Mouse (Mus musculus): ENCODE data around the gene Zdhhc3. TPM values are rescaled to one million over a fixed set of nuclear protein-coding genes. Genes with fewer than 3 reads are reported as not detected.

Zdhhc3 gene
- 10 to 100 TPM; 39.8 to 46.0 (median 43.6) TPM for total RNA-seq (2022)

GRCm38 (mm10) chr9:123112805-123113521 lies at the start of gene Zdhhc3, which contains the start of gene Exosc7:
Gene Zdhhc3 (minus strand): TSS chr9:123113205.
Gene Exosc7 (plus strand): TSS chr9:123113215.
- peak; percentile 75 for DNase-seq (ENCODE audit: low spot score)

DNA sequence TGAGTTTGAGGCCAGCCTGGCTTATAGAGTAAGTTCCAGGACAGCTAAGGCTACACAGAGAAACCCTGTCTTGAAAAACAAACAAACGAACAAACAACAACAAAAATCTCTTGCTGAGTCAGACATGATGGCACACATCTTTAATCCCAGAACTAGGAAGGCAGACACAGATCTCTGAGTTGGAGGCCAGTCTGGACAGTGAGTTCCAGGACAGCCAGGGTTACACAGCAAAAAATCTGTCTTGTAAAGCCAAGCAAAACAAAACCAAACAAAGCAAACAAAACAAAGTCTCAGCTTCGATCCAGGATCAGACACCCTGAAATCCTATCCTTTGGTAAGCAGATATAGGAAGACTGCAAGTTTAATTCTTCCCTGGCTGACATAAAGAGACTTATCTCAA lies 48.8 kb upstream of the Zdhhc3 start:
- no peak for DNase-seq (ENCODE audit: low spot score)

- DNase-seq (ENCODE audit: low spot score): peak; percentile 70
Measured at GRCm38 (mm10) chr9:123159330-123159729, 46.3 kb upstream of the Zdhhc3 start.

GRCm38 (mm10) chr9:123158125-123158836 lies 45.3 kb upstream of the Zdhhc3 start:
- no peak for DNase-seq (ENCODE audit: low spot score)

GRCm38 (mm10) chr9:123157699-123158098 lies 44.7 kb upstream of the Zdhhc3 start:
- DNase-seq (ENCODE audit: low spot score): no peak

- peak; percentile 49 for DNase-seq (ENCODE audit: low spot score)
Measured at GRCm38 (mm10) chr9:123156910-123157361, 43.9 kb upstream of the Zdhhc3 start.

DNA sequence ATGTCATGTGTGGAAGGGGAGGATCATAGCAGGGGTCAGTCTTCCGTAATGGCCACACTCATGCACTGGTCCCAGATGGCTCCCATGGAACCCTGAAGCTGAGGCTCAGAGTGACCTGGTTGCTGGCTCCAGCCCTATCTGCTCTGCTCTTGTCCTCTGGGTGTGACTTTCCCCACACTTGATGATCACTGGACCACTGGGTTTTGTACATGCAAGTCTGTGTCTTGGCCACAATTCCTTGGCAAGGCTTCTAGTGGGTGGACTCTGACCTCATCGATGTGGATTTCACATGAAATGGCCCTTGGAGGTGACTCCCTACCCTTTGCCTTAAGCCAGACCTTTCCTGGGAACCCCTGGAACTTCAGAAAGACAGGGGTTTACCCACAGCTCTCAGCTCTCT lies 40.1 kb upstream of the Zdhhc3 start:
- no peak for DNase-seq (ENCODE audit: low spot score)

DNA sequence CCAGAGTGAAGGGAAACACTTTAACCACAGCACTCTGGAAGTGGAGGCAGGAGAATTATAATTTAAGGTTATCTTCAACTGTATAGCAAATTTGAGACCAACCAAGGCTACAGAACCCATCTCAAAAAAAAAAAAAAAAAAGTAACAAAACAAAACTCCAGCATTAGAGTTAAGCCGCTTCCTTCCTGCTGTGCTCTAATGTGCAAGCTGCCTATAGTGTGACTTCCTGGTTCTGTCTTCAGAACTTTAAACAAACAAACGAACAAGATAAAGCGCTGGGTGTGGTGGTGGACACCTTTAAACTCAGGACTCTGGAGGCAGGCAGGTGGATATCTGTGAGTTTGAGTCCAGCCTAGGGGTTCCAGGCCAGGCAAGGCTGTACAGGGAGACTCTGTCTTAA lies 39.0 kb upstream of the Zdhhc3 start:
- no peak for DNase-seq (ENCODE audit: low spot score)

DNA sequence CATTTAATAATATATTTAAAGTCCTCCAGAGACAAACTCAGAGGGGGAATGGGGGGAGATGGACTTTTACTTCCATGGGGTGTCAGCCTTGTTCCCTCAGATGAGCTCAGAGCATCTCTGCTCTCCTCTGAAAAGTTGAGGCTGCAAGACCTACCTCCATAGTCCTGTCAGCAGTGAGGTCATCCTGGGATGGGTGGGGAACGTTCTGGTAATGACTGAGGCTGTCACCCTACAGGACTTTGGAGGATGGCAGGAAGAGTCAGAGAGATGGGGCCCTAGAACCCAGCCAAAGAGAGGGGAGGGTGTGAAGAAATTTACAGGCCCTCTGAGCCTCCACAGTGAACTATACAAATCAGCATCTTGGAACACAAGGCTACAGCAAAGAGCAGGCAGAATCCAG lies 38.6 kb upstream of the Zdhhc3 start:
- DNase-seq (ENCODE audit: low spot score): no peak

DNA sequence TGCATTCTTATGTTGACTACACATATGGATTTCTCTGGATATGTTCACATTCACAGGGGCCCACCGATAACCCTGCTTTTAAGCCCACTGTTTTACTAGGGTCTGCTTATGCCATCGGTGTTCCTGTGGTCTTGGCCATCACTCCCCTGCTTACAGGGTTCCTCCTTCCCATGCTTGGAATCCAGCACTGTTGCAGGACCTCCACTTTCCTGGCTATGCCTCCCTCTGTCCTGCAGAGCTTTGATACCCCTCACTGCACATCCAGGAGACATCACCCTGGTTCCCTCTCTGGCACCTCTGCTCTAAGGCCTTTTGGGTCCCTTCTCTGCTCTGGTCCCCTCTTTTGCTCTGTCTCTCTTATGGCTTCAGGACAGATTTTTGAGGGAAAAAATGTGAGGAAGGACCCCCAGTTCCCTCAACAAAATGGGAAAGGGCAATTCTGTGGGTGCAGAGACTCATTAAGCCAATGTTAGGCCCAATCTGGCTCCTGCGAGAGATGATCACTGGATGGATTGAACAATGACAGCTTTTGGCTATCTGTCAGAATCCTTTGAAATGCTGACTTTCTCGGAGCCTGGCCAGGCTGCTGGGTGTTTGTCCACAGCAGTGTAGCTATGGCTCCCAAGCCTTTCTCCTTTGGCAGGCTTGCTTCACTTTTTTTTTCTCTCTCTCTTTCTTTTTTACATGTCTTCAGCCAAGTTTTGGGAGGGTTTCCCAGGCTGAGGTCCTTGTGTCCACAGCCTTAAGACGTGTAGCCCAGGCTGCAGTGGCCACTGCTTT lies 37.4 kb upstream of the Zdhhc3 start, which contains the start of gene Clec3b:
Gene Clec3b, plus strand, starts transcription at position 706 of the 780 bp plus-strand sequence.
- DNase-seq (ENCODE audit: low spot score): peak; percentile 63

- peak; percentile 81 for DNase-seq (ENCODE audit: low spot score)
Measured at GRCm38 (mm10) chr9:123148430-123148829, 35.4 kb upstream of the Zdhhc3 start.

GRCm38 (mm10) chr9:123139887-123140614 lies 27.0 kb upstream of the Zdhhc3 start:
- DNase-seq (ENCODE audit: low spot score): no peak

DNA sequence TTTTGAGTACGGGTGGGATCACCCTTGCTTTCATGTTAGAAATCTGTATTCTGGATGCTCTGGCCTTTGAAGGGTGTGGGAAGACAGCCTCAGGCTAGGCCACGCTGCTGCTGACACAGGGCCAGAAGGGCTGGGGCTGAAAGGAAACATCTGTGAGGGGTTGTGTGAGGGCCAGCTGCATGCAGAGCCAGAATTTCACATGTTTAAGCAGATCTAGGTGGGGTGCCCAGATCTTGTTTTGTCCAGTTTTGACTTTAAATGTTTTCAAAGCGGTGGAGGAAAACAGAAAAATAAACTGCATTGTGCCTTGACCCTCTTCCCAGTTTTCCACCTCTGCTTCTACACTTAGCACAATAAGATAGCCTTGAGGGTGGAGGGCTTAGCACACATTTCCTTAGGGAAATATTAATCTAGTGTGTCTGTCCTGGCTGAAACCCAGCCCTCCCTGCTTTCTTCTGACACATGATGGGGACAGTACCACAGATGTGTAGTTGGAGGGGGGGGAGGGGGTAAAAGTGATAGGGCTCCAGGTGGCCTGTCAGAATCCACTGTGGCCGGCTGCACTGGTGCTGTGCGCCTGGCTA lies 26.0 kb upstream of the Zdhhc3 start:
- peak; percentile 88 for DNase-seq (ENCODE audit: low spot score)

GRCm38 (mm10) chr9:123136953-123137682 lies 24.1 kb upstream of the Zdhhc3 start:
- peak; percentile 56 for DNase-seq (ENCODE audit: low spot score)

GRCm38 (mm10) chr9:123132994-123133393 lies 20.0 kb upstream of the Zdhhc3 start:
- no peak for DNase-seq (ENCODE audit: low spot score)

GRCm38 (mm10) chr9:123127663-123128062 lies 14.7 kb upstream of the Zdhhc3 start:
- DNase-seq (ENCODE audit: low spot score): no peak

GRCm38 (mm10) chr9:123124413-123124981 lies 11.5 kb upstream of the Zdhhc3 start:
- DNase-seq (ENCODE audit: low spot score): no peak

DNA sequence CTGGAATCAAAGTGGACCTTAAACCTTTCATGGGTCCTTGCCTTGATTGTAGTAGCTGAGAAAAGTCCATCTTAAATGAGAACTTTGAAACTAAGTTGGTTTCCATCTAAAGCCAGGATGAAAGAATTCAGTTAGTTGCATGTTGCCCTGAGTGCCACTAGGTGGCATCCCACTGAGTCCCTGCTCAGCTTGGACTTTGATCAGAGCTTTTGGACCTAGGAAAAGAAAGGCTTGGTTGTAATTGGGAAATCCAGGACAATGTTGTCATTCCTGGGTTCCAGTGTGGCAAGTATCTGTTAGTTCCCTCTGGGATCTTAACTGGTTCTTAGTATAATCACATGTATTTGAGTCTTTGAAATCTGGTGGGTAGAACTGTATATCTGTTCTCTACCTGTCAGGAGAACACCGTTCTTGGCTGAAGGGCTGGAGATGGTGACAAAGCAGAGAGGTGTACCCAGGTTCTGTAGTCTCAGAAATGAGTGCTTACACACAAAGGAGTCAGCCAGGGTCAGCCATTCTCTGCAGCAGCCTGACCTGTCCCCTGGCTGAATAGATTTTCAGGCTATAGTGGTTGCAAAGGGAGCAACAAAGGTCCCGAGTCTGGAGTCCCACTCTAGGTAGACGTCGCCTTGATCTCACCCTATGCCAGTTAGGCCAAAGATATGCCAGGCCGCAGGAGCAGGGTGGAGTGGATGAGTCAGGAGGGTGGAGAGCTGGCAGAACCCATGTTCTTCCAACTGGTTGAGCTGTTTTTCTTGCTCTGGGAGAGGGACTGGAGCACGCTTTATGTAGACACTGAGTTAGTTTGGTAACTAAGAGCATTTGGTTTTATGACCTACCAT lies 10.8 kb upstream of the Zdhhc3 start:
- DNase-seq (ENCODE audit: low spot score): peak; percentile 23

DNA sequence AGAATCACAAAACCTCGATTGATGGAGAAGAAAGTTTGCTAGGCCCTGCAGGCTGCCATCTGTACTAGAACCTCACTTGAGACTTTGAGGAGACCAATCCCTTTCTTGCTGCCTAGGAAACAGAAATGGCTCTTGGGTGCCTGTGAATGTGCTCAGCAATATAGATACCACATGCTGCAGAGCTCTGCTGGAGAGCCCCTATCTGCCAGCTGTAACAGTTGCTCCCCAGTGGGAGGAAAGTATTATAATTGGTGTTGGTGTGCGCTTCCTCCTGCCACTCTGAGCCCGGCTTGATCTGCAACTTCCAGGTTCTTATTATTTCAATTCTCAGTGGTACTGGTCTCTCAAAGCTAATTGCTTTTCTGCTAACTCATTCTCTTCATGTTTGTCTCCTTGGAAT lies 10.0 kb upstream of the Zdhhc3 start:
- no peak for DNase-seq (ENCODE audit: low spot score)

Data from heart, adult 8-10 months (tissue).